Comparison of ENCODE assay signal across 13 mouse cellular contexts in the genomic region with DNA sequence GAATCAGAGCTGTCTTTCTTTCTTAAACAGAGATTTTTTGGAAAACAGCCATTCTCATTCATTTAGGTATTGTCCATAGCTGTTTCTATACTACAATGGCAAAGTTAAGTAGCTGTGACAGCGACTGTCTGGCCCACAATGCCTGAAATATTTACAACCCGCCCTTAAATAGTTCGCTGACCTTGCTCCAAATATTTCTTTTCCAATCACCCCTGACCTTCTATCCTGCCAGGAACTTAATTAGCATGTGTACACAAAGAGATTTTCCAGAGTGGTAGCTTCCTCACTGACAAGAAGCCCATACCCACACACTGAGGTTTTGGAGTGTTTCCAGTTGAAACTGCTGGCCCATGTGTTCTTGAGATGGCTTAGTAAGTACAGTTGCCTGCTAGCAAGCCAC.
DNase-seq lines count a peak whose midpoint lies in the region; ATAC-seq and TF ChIP-seq lines count a peak whose summit lies in the region.
"Had no signal": no experiment of that assay in that cellular context is flagged by ENCODE, and none has a peak within 500 bp of the region (broad histone marks: within the 10 kb centered on the region; RNA-seq: fewer than 3 reads in every experiment).

No protein-coding gene starts in this region.

- DNase-seq in ES-E14 (ENCODE audit: low read depth, low spot score) (peak; percentile 28), ZHBTc4 (ENCODE audit: low read depth, low spot score) (peak; percentile 85)
- DNase-seq in layer of hippocampus, adult 11-12 months (ENCODE audit: low spot score), result no peak
- no peak for DNase-seq in testis, postnatal 10 days (ENCODE audit: low spot score)
- DNase-seq in spleen, postnatal 10 days (ENCODE audit: low spot score in 2 of 2), result no peak
- no peak for DNase-seq in cerebellum, adult 9-10 months
- DNase-seq: adrenal gland, postnatal 14 days; cerebellum, adult 8-10 months; kidney, postnatal 36 days had no signal

- in situ Hi-C loops in ES-E14 (cut with MboI; ENCODE audit: low sequenced_read_pairs in 2 of 2, unreplicated experiment in 2 of 2), result no loop called here

- peak; percentile 88 for ATAC-seq in forebrain, embryonic 15.5 days (replicated peaks)
- peak; percentile 75 for ATAC-seq in midbrain, embryonic 13.5 days

- H3K4me2 ChIP-seq in forebrain, embryonic 15.5 days (replicated peaks), result no peak overlapping the region
- no peak overlapping the region for H3K4me2 ChIP-seq in midbrain, embryonic 13.5 days (replicated peaks)
- H3K4me2 ChIP-seq: heart, embryonic 15.5 days; limb, embryonic 13.5 days had no signal

- H3K36me3 ChIP-seq in ES-E14 (ENCODE audit: control insufficient read depth, insufficient read depth, low read length, poor library complexity, severe bottlenecking), result no peaks in the 10 kb centered on the region
- H3K36me3 ChIP-seq in forebrain, embryonic 15.5 days, result no peaks in the 10 kb centered on the region
- no peaks in the 10 kb centered on the region for H3K36me3 ChIP-seq in midbrain, embryonic 13.5 days
- H3K36me3 ChIP-seq: heart, embryonic 15.5 days; limb, embryonic 13.5 days had no signal

- H3K27me3 ChIP-seq in forebrain, embryonic 15.5 days, result no peaks in the 10 kb centered on the region
- H3K27me3 ChIP-seq in midbrain, embryonic 13.5 days, result no peaks in the 10 kb centered on the region
- H3K27me3 ChIP-seq: heart, embryonic 15.5 days; limb, embryonic 13.5 days had no signal

- no peak overlapping the region for H3K9ac ChIP-seq in ES-E14 (ENCODE audit: insufficient read depth, low read depth, low read length, poor library complexity, severe bottlenecking)
- no peak overlapping the region for H3K9ac ChIP-seq in forebrain, embryonic 15.5 days (replicated peaks)
- no peak overlapping the region for H3K9ac ChIP-seq in midbrain, embryonic 13.5 days (replicated peaks)
- H3K9ac ChIP-seq: heart, embryonic 15.5 days; limb, embryonic 13.5 days had no signal

- 8% methylated on average over 3 of the region's 3 CpGs for WGBS in forebrain, embryonic 15.5 days
- WGBS in midbrain, embryonic 13.5 days, result 8% methylated on average over 3 of the region's 3 CpGs

- no peak overlapping the region for H3K27ac ChIP-seq in ES-E14 (ENCODE audit: insufficient read depth, low read depth, low read length, poor library complexity, severe bottlenecking)
- H3K27ac ChIP-seq in forebrain, embryonic 15.5 days (replicated peaks), result no peak overlapping the region
- H3K27ac ChIP-seq in midbrain, embryonic 13.5 days, result no peak overlapping the region
- H3K27ac ChIP-seq: heart, embryonic 15.5 days; limb, embryonic 13.5 days had no signal

- H3K4me3 ChIP-seq in ES-E14 (ENCODE audit: insufficient read depth in 1 of 2, low read depth in 1 of 2, low read length in 2 of 2, poor library complexity in 1 of 2, severe bottlenecking in 1 of 2), result no peak overlapping the region
- H3K4me3 ChIP-seq in forebrain, embryonic 15.5 days, result no peak overlapping the region
- no peak overlapping the region for H3K4me3 ChIP-seq in midbrain, embryonic 13.5 days (replicated peaks)
- H3K4me3 ChIP-seq: heart, embryonic 15.5 days; limb, embryonic 13.5 days had no signal

- H3K9me3 ChIP-seq in ES-E14 (ENCODE audit: control insufficient read depth, insufficient read depth, low read depth, low read length), result no peaks in the 10 kb centered on the region
- H3K9me3 ChIP-seq in forebrain, embryonic 15.5 days, result no peaks in the 10 kb centered on the region
- no peaks in the 10 kb centered on the region for H3K9me3 ChIP-seq in midbrain, embryonic 13.5 days
- H3K9me3 ChIP-seq: heart, embryonic 15.5 days; limb, embryonic 13.5 days had no signal

- no peaks in the 10 kb centered on the region for H3K4me1 ChIP-seq in ES-E14 (ENCODE audit: control insufficient read depth in 2 of 2, insufficient read depth in 2 of 2, low read length in 2 of 2, poor library complexity in 1 of 2)
- peaks cover 21% of the 10 kb centered on the region for H3K4me1 ChIP-seq in forebrain, embryonic 15.5 days
- H3K4me1 ChIP-seq in midbrain, embryonic 13.5 days (replicated peaks), result peaks cover 24% of the 10 kb centered on the region
- H3K4me1 ChIP-seq: heart, embryonic 15.5 days; limb, embryonic 13.5 days had no signal

TF ChIP-seq in ES-E14, 5 proteins besides CTCF, POLR2A, EP300 and RAD21:
- TF ChIP-seq ZNF384 (IDR thresholded peaks at IDR 0.05; ENCODE audit: low read depth, low read length) (no peak), MAFK (IDR thresholded peaks at IDR 0.05; ENCODE audit: insufficient read depth, low read depth, low read length) (no peak)

Comparison
In these comparisons a context has a peak if more than half of its experiments do, and no peak if none do; other contexts are left out.
1. DNase-seq: peak in ES-E14 (single experiment) and ZHBTc4 (single experiment); none in layer of hippocampus, adult 11-12 months (single experiment), testis, postnatal 10 days (single experiment), spleen, postnatal 10 days (0 of 2) and cerebellum, adult 9-10 months (single experiment).